Mouse (Mus musculus) neural tube, embryonic 13.5 days (tissue): ENCODE measurements around the gene Cst3. TPM values are rescaled to one million over a fixed set of nuclear protein-coding genes. Genes with fewer than 3 reads are reported as not detected.

Experiments
- ATAC-seq: fragments of 200-750 bp; cut with Nextera tagmentation; 2 replicates; pipeline ENCODE4 v1.8.0; 2017; ENCODE audit warnings: low read depth, mild to moderate bottlenecking, moderate TSS enrichment, moderate library complexity
- H3K27ac ChIP-seq: fragments of 300-500 bp; sonication (generic); replicated peaks from 2 replicates; pipeline ENCODE4 v1.5.1; 2015; ENCODE audit warnings: moderate library complexity, mild to moderate bottlenecking, inconsistent platforms
- H3K27me3 ChIP-seq: fragments of 300-500 bp; sonication (generic); 2 replicates; pipeline ENCODE4 v1.6.1; 2015; ENCODE audit warnings: mild to moderate bottlenecking, inconsistent platforms
- H3K36me3 ChIP-seq: fragments of 300-500 bp; sonication (generic); 2 replicates; pipeline ENCODE4 v1.6.1; 2015; ENCODE audit warnings: mild to moderate bottlenecking, inconsistent platforms
- H3K4me1 ChIP-seq: fragments of 300-500 bp; sonication (generic); replicated peaks from 2 replicates; pipeline ENCODE4 v1.6.1; 2015; ENCODE audit warnings: inconsistent platforms
- H3K4me2 ChIP-seq: fragments of 300-500 bp; sonication (generic); 2 replicates; pipeline ENCODE4 v1.6.1; 2015; ENCODE audit warnings: inconsistent platforms, mild to moderate bottlenecking, moderate library complexity
- H3K4me3 ChIP-seq: fragments of 300-500 bp; sonication (generic); 2 replicates; pipeline ENCODE4 v1.5.1; 2015; ENCODE audit warnings: mild to moderate bottlenecking, inconsistent platforms
- H3K9ac ChIP-seq: fragments of 300-500 bp; sonication (generic); 2 replicates; pipeline ENCODE4 v1.6.1; 2015; ENCODE audit warnings: moderate library complexity, mild to moderate bottlenecking, inconsistent platforms
- H3K9me3 ChIP-seq: fragments of 300-500 bp; sonication (generic); 2 replicates; pipeline ENCODE4 v1.6.1; 2016; ENCODE audit warnings: inconsistent platforms
- WGBS: fragments of 180-500 bp; shearing (Covaris S2); methylation state at CpG from one replicate; pipeline ENCODE4 v1.1.7; 2015; 5-methylcytosine and 5-hydroxymethylcytosine counted together
- polyA plus RNA-seq: library from polyadenylated mRNA; unstranded; fragments of >200 nt; fragmentation: Nextera tagmentation; extraction: Ambion mirVana; gene quantifications from 2 replicates; pipeline ENCODE4 v1.2.1, GENCODE M21; 2015

Cst3 gene
- polyA plus RNA-seq, 1 experiment from 2014 or later = 524 TPM

- H3K9me3 ChIP-seq = no peaks in the 10 kb centered on the region
- no peak overlapping the region for H3K4me2 ChIP-seq
- H3K27me3 ChIP-seq = no peaks in the 10 kb centered on the region
- no peaks in the 10 kb centered on the region for H3K36me3 ChIP-seq
- 0 out of 2 replicates have a peak, but pooled peaks have one; percentile 50 for ATAC-seq
- 49% methylated on average over 8 of the region's 8 CpGs for WGBS
- H3K9ac ChIP-seq = no peak overlapping the region
- H3K27ac ChIP-seq = no peak overlapping the region
- H3K4me3 ChIP-seq = no peak overlapping the region
- no peaks in the 10 kb centered on the region for H3K4me1 ChIP-seq
Observed at GRCm38 (mm10) chr2:148851116-148851906, 24.2 kb downstream of the Cst3 start.

- ATAC-seq = no peak
- Histone ChIP-seq H3K4me3 (no peak overlapping the region), H3K27me3 (no peaks in the 10 kb centered on the region), H3K9ac (no peak overlapping the region), H3K27ac (no peak overlapping the region), H3K4me1 (no peaks in the 10 kb centered on the region), H3K4me2 (no peak overlapping the region), H3K36me3 (no peaks in the 10 kb centered on the region), H3K9me3 (no peaks in the 10 kb centered on the region)
- WGBS = 89% methylated on average over 2 of the region's 2 CpGs
Observed at GRCm38 (mm10) chr2:148839224-148839623, 36.3 kb downstream of the Cst3 start.

- no peaks in the 10 kb centered on the region for H3K4me1 ChIP-seq
- no peak overlapping the region for H3K27ac ChIP-seq
- H3K4me2 ChIP-seq = no peak overlapping the region
- 87% methylated on average over 5 of the region's 5 CpGs for WGBS
- no peak overlapping the region for H3K9ac ChIP-seq
- H3K36me3 ChIP-seq = no peaks in the 10 kb centered on the region
- ATAC-seq = no peak
- no peaks in the 10 kb centered on the region for H3K27me3 ChIP-seq
- H3K9me3 ChIP-seq = no peaks in the 10 kb centered on the region
- H3K4me3 ChIP-seq = no peak overlapping the region
Observed at GRCm38 (mm10) chr2:148838075-148838777, 37.3 kb downstream of the Cst3 start.

- H3K9me3 ChIP-seq = no peaks in the 10 kb centered on the region
- H3K4me2 ChIP-seq = no peak within 1 kb of the TSS
- ATAC-seq = no peak
- 69% methylated on average over 4 of the region's 4 CpGs for WGBS
- H3K4me3 ChIP-seq = no peak within 1 kb of the TSS
- H3K27ac ChIP-seq = no peak within 1 kb of the TSS
- no peaks in the 10 kb centered on the region for H3K36me3 ChIP-seq
- H3K27me3 ChIP-seq = no peaks in the 10 kb centered on the region
- no peak within 1 kb of the TSS for H3K9ac ChIP-seq
- no peaks in the 10 kb centered on the region for H3K4me1 ChIP-seq
Observed at GRCm38 (mm10) chr2:148834912-148835311, 40.6 kb downstream of the Cst3 start, which contains the start of gene Cst9. Gene Cst9 (plus strand): TSS chr2:148835147.

- H3K9me3 ChIP-seq = no peaks in the 10 kb centered on the region
- H3K36me3 ChIP-seq = no peaks in the 10 kb centered on the region
- no peak overlapping the region for H3K9ac ChIP-seq
- no peak for ATAC-seq
- H3K4me3 ChIP-seq = no peak overlapping the region
- H3K27me3 ChIP-seq = no peaks in the 10 kb centered on the region
- H3K27ac ChIP-seq = no peak overlapping the region
- no peak overlapping the region for H3K4me2 ChIP-seq
- 69% methylated on average over 1 of the region's 1 CpGs for WGBS
- no peaks in the 10 kb centered on the region for H3K4me1 ChIP-seq
Observed at GRCm38 (mm10) chr2:148825986-148826385, 49.5 kb downstream of the Cst3 start.

Other genes starting within 250 kb of the Cst3 start
- gene Nxt1, start 203.1 kb downstream of the Cst3 start, polyA plus RNA-seq = 49.2 and 56.4 TPM in 2 replicates
- 14.6 and 18.2 TPM in 2 replicates for gene Gzf1, start 194.7 kb downstream of the Cst3 start, polyA plus RNA-seq
- 50.0 and 54.0 TPM in 2 replicates for gene Napb, start 143.2 kb downstream of the Cst3 start, polyA plus RNA-seq
- not detected in 2 replicates for gene Cstl1, start 125.3 kb downstream of the Cst3 start, polyA plus RNA-seq
- gene Cst11, start 104.2 kb downstream of the Cst3 start, polyA plus RNA-seq = not detected in 2 replicates
- gene 8030411F24Rik, start 93.7 kb downstream of the Cst3 start, polyA plus RNA-seq = not detected in 2 replicates
- gene Cst12, start 86.3 kb downstream of the Cst3 start, polyA plus RNA-seq = not detected in 2 replicates
- not detected in 2 replicates for gene Cst8, start 76.9 kb downstream of the Cst3 start, polyA plus RNA-seq
- gene Cst13, start 55.6 kb downstream of the Cst3 start, polyA plus RNA-seq = not detected in 2 replicates
- gene Cst9, start 40.5 kb downstream of the Cst3 start, polyA plus RNA-seq = not detected in 2 replicates
- not detected in 2 replicates for gene 9230104L09Rik, start 10.7 kb downstream of the Cst3 start, polyA plus RNA-seq
- gene Gm1330, start 127.6 kb upstream of the Cst3 start, polyA plus RNA-seq = not detected in 2 replicates
- gene Gm10750, start 141.5 kb upstream of the Cst3 start, polyA plus RNA-seq = not detected in 2 replicates